Mouse (Mus musculus): ENCODE data around the gene Tmem161b.

DNA sequence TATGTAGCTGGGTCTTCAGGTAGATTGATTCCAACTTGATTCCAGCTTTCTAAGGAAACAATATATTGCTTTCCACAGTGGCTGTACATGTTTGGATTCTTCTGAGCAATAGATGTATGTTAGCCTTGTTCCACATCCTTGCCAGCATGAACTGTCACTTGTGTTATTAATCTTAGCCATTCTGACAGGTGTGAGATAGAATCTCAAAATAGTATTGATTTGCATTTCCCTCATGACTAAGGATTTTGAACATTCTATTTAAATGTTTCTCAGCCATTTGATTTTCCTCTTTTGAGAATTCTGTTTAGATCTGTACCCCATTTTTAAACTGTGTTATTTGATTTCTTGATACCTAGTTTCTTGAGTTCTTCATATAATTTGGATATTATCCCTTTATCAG, 16.1 kb downstream of the Tmem161b start:
- TF ChIP-seq EP300 (IDR thresholded peaks at IDR 0.05; ENCODE audit: low read depth) (no peak), CTCF (IDR thresholded peaks at IDR 0.05; ENCODE audit: low read depth) (no peak)

All from heart, postnatal 0 days (tissue).